Mouse (Mus musculus) c-Kit-positive CD71-positive TER-119-positive erythroid progenitor cells, embryonic 14.5 days (primary cell): ENCODE results near the gene Ccdc24.
A peak's percentile ranks its signal among the peaks of the same experiment; 100 is the strongest.

Experiments used
- DNase-seq: peaks from one replicate; pipeline ENCODE4 v3.0.0-alpha.2; 2013; ENCODE audit warnings: low spot score

Gene Ccdc24

GRCm38 (mm10) chr4:117891738-117892161 lies 19.4 kb upstream of the Ccdc24 start, which contains the start of gene Dph2:
Dph2 (minus strand) TSS chr4:117892032.
- DNase-seq, result peak; percentile 82

DNA sequence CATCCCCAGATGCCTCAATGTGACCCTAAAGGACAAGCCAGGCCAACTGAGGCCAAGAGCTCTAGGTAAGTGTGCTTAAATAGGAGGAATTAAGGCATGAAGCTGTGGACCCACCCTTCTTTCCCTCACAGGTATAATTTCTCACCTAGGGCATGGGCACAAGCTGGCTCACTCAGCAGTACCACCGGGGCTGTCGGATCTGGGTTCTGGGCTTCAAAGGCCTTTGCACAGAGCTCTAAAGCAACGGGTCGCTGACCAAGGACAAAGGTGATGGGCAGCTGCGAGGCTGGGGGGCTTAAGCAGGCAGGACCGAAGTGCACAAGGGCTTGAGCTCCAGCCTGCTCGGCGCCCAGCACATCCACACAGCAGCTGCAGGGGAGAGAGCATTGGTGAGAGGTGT lies 18.4 kb upstream of the Ccdc24 start:
- no peak for DNase-seq

GRCm38 (mm10) chr4:117890031-117890430 lies 17.7 kb upstream of the Ccdc24 start:
- DNase-seq, result no peak

DNA sequence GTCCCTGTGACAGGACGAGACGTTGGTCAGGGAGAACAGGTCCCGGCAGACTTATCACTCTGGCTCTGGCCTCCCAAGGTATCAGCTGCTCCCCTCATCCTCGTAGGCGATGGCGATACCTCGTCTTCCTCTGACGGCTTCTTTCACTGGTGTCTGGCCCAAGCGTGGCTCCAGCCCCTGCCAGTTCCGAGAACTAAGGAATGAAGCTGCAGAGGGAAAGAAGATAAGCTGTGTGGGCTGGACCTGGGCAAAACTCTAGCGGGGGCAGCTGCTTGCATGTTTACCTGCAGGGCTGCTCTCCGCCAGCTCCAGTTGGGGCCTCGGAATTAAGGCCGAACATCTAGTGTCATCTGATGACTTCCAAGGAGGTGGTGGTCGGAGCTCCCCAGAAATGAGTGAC lies 17.1 kb upstream of the Ccdc24 start:
- DNase-seq, result no peak

DNA sequence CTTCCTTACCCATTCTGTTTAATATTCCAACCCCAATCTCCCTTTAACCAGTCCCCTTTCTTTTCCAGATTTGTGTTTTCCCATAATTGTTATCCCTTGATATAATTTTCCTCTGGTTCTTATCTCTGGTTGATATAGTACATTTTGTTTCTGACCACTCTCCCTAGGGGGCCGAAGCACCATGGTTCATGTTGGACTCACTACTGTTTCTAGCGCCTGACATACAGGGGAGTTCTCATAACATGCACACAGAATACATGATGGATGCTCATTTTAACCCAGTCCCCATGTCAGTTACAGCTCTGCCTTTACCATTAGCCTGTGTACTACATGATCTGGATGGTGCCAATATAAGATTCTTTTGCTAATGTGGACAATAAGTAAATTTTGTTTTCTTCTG lies 15.6 kb upstream of the Ccdc24 start:
- no peak for DNase-seq

GRCm38 (mm10) chr4:117887133-117887532 lies 14.8 kb upstream of the Ccdc24 start, which contains the start of gene Atp6v0b:
Atp6v0b (minus strand) TSS chr4:117887333.
- DNase-seq, result peak; percentile 87

DNA sequence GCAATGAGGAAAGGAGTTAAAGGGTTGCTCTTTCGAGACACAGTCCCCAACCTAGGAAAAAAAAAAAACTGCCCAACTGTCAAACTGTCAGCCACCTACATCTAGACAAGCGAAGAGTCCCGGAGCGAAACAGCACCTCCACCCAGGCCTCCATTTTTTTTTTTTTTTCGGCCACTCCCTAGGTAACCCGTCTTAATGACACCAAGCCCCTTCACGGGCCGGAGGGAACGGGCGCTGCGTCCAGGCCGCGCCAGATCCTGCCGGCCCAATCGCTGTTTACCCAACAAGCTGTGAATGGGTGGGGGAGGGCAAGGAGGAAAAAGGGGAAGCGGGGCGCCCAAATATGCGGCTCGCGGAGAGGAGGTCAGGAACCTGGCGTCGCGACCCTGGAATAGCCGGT lies 14.3 kb upstream of the Ccdc24 start:
- no peak for DNase-seq

GRCm38 (mm10) chr4:117885994-117886393 lies 13.6 kb upstream of the Ccdc24 start:
- no peak for DNase-seq

GRCm38 (mm10) chr4:117885093-117885492 lies 12.7 kb upstream of the Ccdc24 start:
- no peak for DNase-seq

GRCm38 (mm10) chr4:117884146-117884545 lies 11.8 kb upstream of the Ccdc24 start:
- no peak for DNase-seq

DNA sequence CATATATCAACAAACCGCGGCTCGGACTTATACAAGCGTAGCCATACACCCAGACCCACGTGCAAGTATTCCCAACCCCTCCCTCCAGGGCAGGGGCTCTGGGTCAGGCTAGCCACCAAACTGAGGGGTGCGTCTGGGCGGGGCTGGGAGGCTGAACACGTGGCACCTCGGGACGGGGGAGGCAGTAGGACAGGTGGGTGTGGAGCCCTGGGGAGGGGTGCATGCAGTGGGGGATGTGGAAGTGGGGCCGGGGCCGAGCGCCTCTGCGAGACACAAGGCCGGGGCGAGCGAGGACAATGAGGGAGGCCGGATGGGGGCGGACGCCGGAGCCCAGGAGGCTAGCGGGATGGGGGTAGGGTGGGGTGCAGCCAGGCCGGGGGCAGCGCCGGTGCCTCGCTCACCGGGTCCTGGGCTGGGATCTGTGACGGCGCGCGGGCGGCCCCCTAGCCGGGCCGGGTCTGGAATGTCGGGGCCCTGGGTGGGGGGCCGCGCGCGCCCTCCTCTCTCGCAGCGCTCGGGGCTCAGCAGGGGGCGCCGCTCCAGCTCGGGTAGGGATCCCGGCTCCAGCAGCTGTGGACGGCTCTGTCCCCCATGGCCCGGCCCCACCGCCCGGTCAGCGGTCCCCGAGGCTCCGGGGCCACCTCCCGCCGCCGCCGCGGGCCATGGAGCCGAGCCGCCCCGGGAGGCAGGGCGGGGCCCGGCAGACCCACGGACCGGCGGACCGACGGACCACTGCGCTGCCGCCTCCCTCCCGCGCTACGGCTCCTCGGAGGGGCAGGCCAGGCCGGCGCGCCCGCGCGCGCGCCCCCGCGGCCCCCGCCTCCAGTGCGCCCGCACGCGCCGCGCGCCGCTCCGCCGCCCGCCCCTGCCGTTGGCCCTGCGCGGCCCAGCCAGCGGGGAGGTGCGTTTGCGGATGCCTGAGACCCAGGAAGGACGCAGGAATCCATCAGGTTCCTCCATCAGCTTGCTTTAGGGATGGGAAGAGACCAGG lies 10.6 kb upstream of the Ccdc24 start, which contains the start of gene B4galt2:
Gene B4galt2 (minus strand): TSS at position 787 of the 991 bp plus-strand sequence.
- no peak for DNase-seq

DNA sequence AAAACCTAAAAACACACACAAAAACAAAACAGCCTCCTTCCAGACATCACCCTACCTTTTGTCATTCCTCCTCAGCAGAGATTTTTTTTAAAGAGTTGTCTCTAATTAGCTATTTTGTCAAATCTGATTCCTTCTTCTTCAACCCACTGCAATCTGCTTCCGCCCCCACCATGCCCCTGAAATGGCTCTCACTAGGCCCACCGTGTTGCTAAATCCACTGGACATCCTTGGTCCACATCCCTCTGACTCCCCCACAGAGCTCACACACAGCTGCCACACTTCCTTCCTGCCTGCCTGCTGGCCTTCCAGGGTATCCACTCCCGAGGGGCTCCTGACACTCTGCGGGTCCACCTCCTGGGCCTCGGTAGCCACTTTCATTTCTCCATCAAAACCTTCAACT lies 6.3 kb upstream of the Ccdc24 start:
- DNase-seq, result no peak

GRCm38 (mm10) chr4:117878301-117878700 lies 5.9 kb upstream of the Ccdc24 start:
- no peak for DNase-seq

DNA sequence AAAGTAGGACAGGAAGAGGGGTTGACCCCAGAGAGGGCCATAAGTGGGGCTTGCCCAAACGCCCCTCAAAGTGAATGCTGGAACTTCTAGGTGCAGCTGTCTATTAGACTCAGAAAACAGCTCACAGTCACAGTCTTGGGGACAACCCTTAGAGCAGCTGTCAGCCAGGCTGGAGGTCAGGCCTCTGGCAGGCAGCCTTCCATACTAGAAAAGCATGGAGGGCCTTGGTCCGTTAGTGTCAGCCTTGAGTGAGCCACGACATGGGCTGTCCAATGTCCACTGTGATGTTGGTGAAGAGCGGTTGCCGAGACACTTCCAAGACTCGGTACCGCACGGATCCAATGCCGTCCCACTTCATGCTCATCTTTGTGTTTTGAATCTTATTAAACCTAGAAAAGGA lies 1.3 kb upstream of the Ccdc24 start:
- no peak for DNase-seq

- DNase-seq, result peak; percentile 46
Measured at GRCm38 (mm10) chr4:117871787-117872186, 570 bp downstream of the Ccdc24 start.

DNA sequence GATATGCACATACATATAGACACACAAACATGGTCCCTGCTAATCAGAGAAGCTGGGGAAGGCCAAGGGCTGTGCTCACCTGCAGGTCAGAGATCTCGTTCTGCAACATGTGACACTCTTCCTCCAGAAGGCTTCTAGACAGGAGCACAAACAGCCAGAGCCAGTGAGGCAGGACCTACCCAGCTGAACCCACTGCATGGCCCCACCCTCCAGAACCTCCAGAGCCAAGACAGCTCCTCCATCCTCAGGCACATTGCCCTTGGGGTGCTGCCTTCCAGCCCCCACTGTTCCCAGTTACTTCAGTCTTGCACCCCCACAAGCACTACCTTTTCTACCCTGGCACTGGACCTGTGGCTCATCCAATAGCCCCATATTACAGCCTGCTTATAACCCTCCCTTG lies 1.9 kb downstream of the Ccdc24 start:
- no peak for DNase-seq

DNA sequence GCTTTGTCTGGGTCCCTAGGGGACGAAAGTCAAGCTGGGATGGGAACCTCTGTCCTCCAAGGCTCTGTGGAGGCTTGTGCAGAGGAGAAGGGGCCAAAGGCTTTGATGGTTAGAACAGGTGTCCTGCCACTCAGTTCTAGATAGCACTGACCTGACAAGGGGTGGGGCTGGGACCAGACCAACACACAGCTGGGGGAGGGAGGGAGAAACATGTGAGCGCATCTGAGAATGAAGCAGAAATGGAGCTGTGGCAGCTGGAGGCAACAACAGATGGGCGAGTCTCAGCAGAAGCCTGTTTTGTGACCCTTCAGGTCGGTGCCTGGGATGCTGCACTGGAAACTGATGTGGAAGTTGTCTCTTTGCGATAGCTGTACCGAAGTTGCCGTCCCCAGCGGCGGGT lies 3.0 kb downstream of the Ccdc24 start:
- no peak for DNase-seq

- DNase-seq, result peak; percentile 59
Measured at GRCm38 (mm10) chr4:117867823-117868222, 4.5 kb downstream of the Ccdc24 start.

GRCm38 (mm10) chr4:117867000-117867399 lies 5.4 kb downstream of the Ccdc24 start:
- DNase-seq, result no peak

- DNase-seq, result no peak
Measured at GRCm38 (mm10) chr4:117866083-117866482, 6.3 kb downstream of the Ccdc24 start.

GRCm38 (mm10) chr4:117862823-117863222 lies 9.5 kb downstream of the Ccdc24 start:
- no peak for DNase-seq

- no peak for DNase-seq
Measured at GRCm38 (mm10) chr4:117860570-117860969, 11.8 kb downstream of the Ccdc24 start.

DNA sequence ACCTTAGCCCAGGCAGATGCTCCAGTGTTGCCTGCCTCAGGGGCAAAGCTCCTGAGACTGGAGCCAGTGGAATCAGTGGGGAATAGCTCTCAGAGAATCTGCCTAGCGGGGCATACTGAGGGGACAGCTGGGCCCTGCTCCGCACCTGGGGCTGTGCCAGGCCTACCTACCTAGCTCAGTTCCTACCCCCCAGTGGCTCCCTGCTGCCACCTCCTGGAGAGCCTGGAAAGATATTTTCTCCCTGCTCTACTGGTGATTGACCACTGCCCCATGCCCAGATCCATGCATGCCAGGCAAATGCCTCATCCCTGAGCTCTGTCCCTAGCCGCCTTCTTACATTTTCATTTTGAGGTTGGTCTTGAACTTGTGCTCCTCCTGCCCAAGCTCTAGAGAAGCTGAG lies 13.6 kb downstream of the Ccdc24 start:
- no peak for DNase-seq
